Mouse (Mus musculus): ENCODE results near the gene Agfg2. TPM values are rescaled to one million over a fixed set of nuclear protein-coding genes. Genes with fewer than 3 reads are reported as not detected.

Agfg2 gene
- polyA plus RNA-seq, 1 experiment from 2014 or later, result 13.6 TPM

- peaks cover 6% of the 10 kb centered on the region for H3K36me3 ChIP-seq (ENCODE audit: control insufficient read depth, insufficient read depth, low read length)
- no peak overlapping the region for H3K9ac ChIP-seq (ENCODE audit: low read length)
- H3K4me3 ChIP-seq (ENCODE audit: low read depth, low read length), result peak overlapping the region; percentile 23
- peak overlapping the region; percentile 35 for H3K4me2 ChIP-seq (ENCODE audit: low read depth)
- peaks cover 28% of the 10 kb centered on the region for H3K27me3 ChIP-seq (ENCODE audit: control insufficient read depth, insufficient read depth, low read length)
- H3K27ac ChIP-seq (ENCODE audit: low read depth, low read length), result no peak overlapping the region
- WGBS, result 2% methylated on average over 44 of the region's 44 CpGs
- H3K4me1 ChIP-seq (ENCODE audit: control insufficient read depth, insufficient read depth, low read length), result no peaks in the 10 kb centered on the region
- ATAC-seq (ENCODE audit: insufficient read depth, low FRiP score, low TSS enrichment), result no peak
- no peak for DNase-seq (ENCODE audit: low spot score)
- no peaks in the 10 kb centered on the region for H3K9me3 ChIP-seq (ENCODE audit: control insufficient read depth, low read length)
Observed at GRCm38 (mm10) chr5:137645091-137645651, 39.4 kb downstream of the Agfg2 start.

- no peak overlapping the region for H3K27ac ChIP-seq (ENCODE audit: low read depth, low read length)
- no peak overlapping the region for H3K4me3 ChIP-seq (ENCODE audit: low read depth, low read length)
- no peak overlapping the region for H3K9ac ChIP-seq (ENCODE audit: low read length)
- DNase-seq (ENCODE audit: low spot score) (no peak), ATAC-seq (ENCODE audit: insufficient read depth, low FRiP score, low TSS enrichment) (no peak)
- H3K27me3 ChIP-seq (ENCODE audit: control insufficient read depth, insufficient read depth, low read length), result peaks cover 28% of the 10 kb centered on the region
- no peak overlapping the region for H3K4me2 ChIP-seq (ENCODE audit: low read depth)
- H3K9me3 ChIP-seq (ENCODE audit: control insufficient read depth, low read length), result no peaks in the 10 kb centered on the region
- peaks cover 10% of the 10 kb centered on the region for H3K36me3 ChIP-seq (ENCODE audit: control insufficient read depth, insufficient read depth, low read length)
- WGBS, result 40% methylated on average over 19 of the region's 19 CpGs
- H3K4me1 ChIP-seq (ENCODE audit: control insufficient read depth, insufficient read depth, low read length), result no peaks in the 10 kb centered on the region
Observed at GRCm38 (mm10) chr5:137644484-137644883, 40.0 kb downstream of the Agfg2 start.

GRCm38 (mm10) chr5:137642886-137643285 is 41.6 kb downstream of the Agfg2 start:
- Histone ChIP-seq H3K27me3 (ENCODE audit: control insufficient read depth, insufficient read depth, low read length) (peaks cover 28% of the 10 kb centered on the region), H3K9ac (ENCODE audit: low read length) (no peak overlapping the region), H3K27ac (ENCODE audit: low read depth, low read length) (no peak overlapping the region), H3K4me2 (ENCODE audit: low read depth) (no peak overlapping the region), H3K4me3 (ENCODE audit: low read depth, low read length) (no peak overlapping the region), H3K9me3 (ENCODE audit: control insufficient read depth, low read length) (no peaks in the 10 kb centered on the region), H3K36me3 (ENCODE audit: control insufficient read depth, insufficient read depth, low read length) (peaks cover 13% of the 10 kb centered on the region), H3K4me1 (ENCODE audit: control insufficient read depth, insufficient read depth, low read length) (no peaks in the 10 kb centered on the region)
- no peak for ATAC-seq (ENCODE audit: insufficient read depth, low FRiP score, low TSS enrichment)
- 64% methylated on average over 4 of the region's 4 CpGs for WGBS
- DNase-seq (ENCODE audit: low spot score), result no peak

- no peak within 1 kb of the TSS for H3K4me2 ChIP-seq (ENCODE audit: low read depth)
- DNase-seq (ENCODE audit: low spot score) (no peak), ATAC-seq (ENCODE audit: insufficient read depth, low FRiP score, low TSS enrichment) (no peak)
- H3K4me1 ChIP-seq (ENCODE audit: control insufficient read depth, insufficient read depth, low read length), result no peaks in the 10 kb centered on the region
- no peak within 1 kb of the TSS for H3K9ac ChIP-seq (ENCODE audit: low read length)
- H3K36me3 ChIP-seq (ENCODE audit: control insufficient read depth, insufficient read depth, low read length), result peaks cover 19% of the 10 kb centered on the region
- H3K9me3 ChIP-seq (ENCODE audit: control insufficient read depth, low read length), result no peaks in the 10 kb centered on the region
- H3K27me3 ChIP-seq (ENCODE audit: control insufficient read depth, insufficient read depth, low read length), result peaks cover 28% of the 10 kb centered on the region
- 89% methylated on average over 19 of the region's 19 CpGs for whole genome bisulfite sequencing
- H3K27ac ChIP-seq (ENCODE audit: low read depth, low read length), result no peak within 1 kb of the TSS
- no peak within 1 kb of the TSS for H3K4me3 ChIP-seq (ENCODE audit: low read depth, low read length)
Observed at GRCm38 (mm10) chr5:137641054-137641453, 43.5 kb downstream of the Agfg2 start, which contains the start of gene Sap25. Gene Sap25, plus strand, starts transcription at chr5:137641334.

- H3K36me3 ChIP-seq (ENCODE audit: control insufficient read depth, insufficient read depth, low read length), result peaks cover 19% of the 10 kb centered on the region
- no peak overlapping the region for H3K4me2 ChIP-seq (ENCODE audit: low read depth)
- DNase-seq (ENCODE audit: low spot score), result no peak
- no peak overlapping the region for H3K27ac ChIP-seq (ENCODE audit: low read depth, low read length)
- H3K9me3 ChIP-seq (ENCODE audit: control insufficient read depth, low read length), result no peaks in the 10 kb centered on the region
- no peak overlapping the region for H3K4me3 ChIP-seq (ENCODE audit: low read depth, low read length)
- no peak overlapping the region; the same call in 1 of the 2 replicates for H3K9ac ChIP-seq (ENCODE audit: low read length)
- peaks cover 13% of the 10 kb centered on the region for H3K27me3 ChIP-seq (ENCODE audit: control insufficient read depth, insufficient read depth, low read length)
- no peaks in the 10 kb centered on the region for H3K4me1 ChIP-seq (ENCODE audit: control insufficient read depth, insufficient read depth, low read length)
- ATAC-seq (ENCODE audit: insufficient read depth, low FRiP score, low TSS enrichment), result no peak
- 82% methylated on average over 7 of the region's 7 CpGs for WGBS
Observed at GRCm38 (mm10) chr5:137639472-137639871, 45.1 kb downstream of the Agfg2 start.

GRCm38 (mm10) chr5:137633397-137634084 is 51.0 kb downstream of the Agfg2 start:
- Histone ChIP-seq H3K4me3 (ENCODE audit: low read depth, low read length) (no peak overlapping the region), H3K36me3 (ENCODE audit: control insufficient read depth, insufficient read depth, low read length) (peaks cover 6% of the 10 kb centered on the region), H3K4me1 (ENCODE audit: control insufficient read depth, insufficient read depth, low read length) (peaks cover 20% of the 10 kb centered on the region), H3K27me3 (ENCODE audit: control insufficient read depth, insufficient read depth, low read length) (no peaks in the 10 kb centered on the region), H3K4me2 (ENCODE audit: low read depth) (no peak overlapping the region), H3K9me3 (ENCODE audit: control insufficient read depth, low read length) (no peaks in the 10 kb centered on the region), H3K9ac (ENCODE audit: low read length) (no peak overlapping the region), H3K27ac (ENCODE audit: low read depth, low read length) (no peak overlapping the region)
- DNase-seq (ENCODE audit: low spot score) (no peak), ATAC-seq (ENCODE audit: insufficient read depth, low FRiP score, low TSS enrichment) (no peak)
- 84% methylated on average over 12 of the region's 12 CpGs for WGBS

- ATAC-seq (ENCODE audit: insufficient read depth, low FRiP score, low TSS enrichment) (no peak), DNase-seq (ENCODE audit: low spot score) (no peak)
- Histone ChIP-seq H3K4me1 (ENCODE audit: control insufficient read depth, insufficient read depth, low read length) (peaks cover 20% of the 10 kb centered on the region), H3K27ac (ENCODE audit: low read depth, low read length) (no peak overlapping the region), H3K36me3 (ENCODE audit: control insufficient read depth, insufficient read depth, low read length) (peaks cover 3% of the 10 kb centered on the region), H3K4me2 (ENCODE audit: low read depth) (no peak overlapping the region), H3K9me3 (ENCODE audit: control insufficient read depth, low read length) (no peaks in the 10 kb centered on the region), H3K27me3 (ENCODE audit: control insufficient read depth, insufficient read depth, low read length) (no peaks in the 10 kb centered on the region), H3K9ac (ENCODE audit: low read length) (peak overlapping the region; percentile 10; the same call in 1 of the 2 replicates), H3K4me3 (ENCODE audit: low read depth, low read length) (no peak overlapping the region)
- 60% methylated on average over 4 of the region's 4 CpGs for WGBS
Observed at GRCm38 (mm10) chr5:137631591-137631990, 52.9 kb downstream of the Agfg2 start.

GRCm38 (mm10) chr5:137631171-137631570 is 53.4 kb downstream of the Agfg2 start:
- H3K9ac ChIP-seq (ENCODE audit: low read length), result no peak overlapping the region
- DNase-seq (ENCODE audit: low spot score), result no peak

GRCm38 (mm10) chr5:137630602-137631001 is 53.9 kb downstream of the Agfg2 start:
- H3K36me3 ChIP-seq (ENCODE audit: control insufficient read depth, insufficient read depth, low read length), result no peaks in the 10 kb centered on the region; the same call in 1 of the 2 replicates
- peak overlapping the region; percentile 82 for H3K4me2 ChIP-seq (ENCODE audit: low read depth)
- H3K9me3 ChIP-seq (ENCODE audit: control insufficient read depth, low read length), result no peaks in the 10 kb centered on the region
- H3K4me3 ChIP-seq (ENCODE audit: low read depth, low read length), result peak overlapping the region; percentile 91
- no peak overlapping the region for H3K27ac ChIP-seq (ENCODE audit: low read depth, low read length)
- DNase-seq (ENCODE audit: low spot score), result no peak
- no peaks in the 10 kb centered on the region for H3K27me3 ChIP-seq (ENCODE audit: control insufficient read depth, insufficient read depth, low read length)
- WGBS, result 31% methylated on average over 3 of the region's 3 CpGs
- ATAC-seq (ENCODE audit: insufficient read depth, low FRiP score, low TSS enrichment), result no peak
- H3K4me1 ChIP-seq (ENCODE audit: control insufficient read depth, insufficient read depth, low read length), result peaks cover 20% of the 10 kb centered on the region
- 0 out of 2 replicates have a peak overlapping the region, but pooled peaks have one; percentile 8 for H3K9ac ChIP-seq (ENCODE audit: low read length)

More at GRCm38 (mm10) chr5:137631171-137631570, 53.4 kb downstream of the Agfg2 start:
- no peaks in the 10 kb centered on the region; the same call in 1 of the 2 replicates for H3K36me3 ChIP-seq (ENCODE audit: control insufficient read depth, insufficient read depth, low read length)
- H3K27me3 ChIP-seq (ENCODE audit: control insufficient read depth, insufficient read depth, low read length), result no peaks in the 10 kb centered on the region
- 67% methylated on average over 9 of the region's 9 CpGs for WGBS
- no peak overlapping the region for H3K27ac ChIP-seq (ENCODE audit: low read depth, low read length)
- no peak overlapping the region for H3K4me3 ChIP-seq (ENCODE audit: low read depth, low read length)
- no peak for ATAC-seq (ENCODE audit: insufficient read depth, low FRiP score, low TSS enrichment)
- H3K4me1 ChIP-seq (ENCODE audit: control insufficient read depth, insufficient read depth, low read length), result peaks cover 20% of the 10 kb centered on the region
- H3K4me2 ChIP-seq (ENCODE audit: low read depth), result peak overlapping the region; percentile 82
- no peaks in the 10 kb centered on the region for H3K9me3 ChIP-seq (ENCODE audit: control insufficient read depth, low read length)

Data from neural tube, embryonic 11.5 days (tissue).